Mouse (Mus musculus) brain, embryonic 14.5 days (tissue): ENCODE results near the gene Imp3.

Experiments
- CTCF ChIP-seq: fragments of 200-500 bp; IDR thresholded peaks from 2 replicates; pipeline ENCODE4 v1.5.1; 2012; ENCODE audit warnings: inconsistent platforms, mild to moderate bottlenecking, moderate library complexity, borderline replicate concordance; ENCODE audit not compliant: insufficient read depth, insufficient read length; ENCODE audit errors: extremely low read depth
- POLR2A ChIP-seq: fragments of 200-500 bp; IDR thresholded peaks from 2 replicates; pipeline ENCODE4 v1.6.1; 2012; ENCODE audit warnings: mild to moderate bottlenecking, inconsistent platforms, borderline replicate concordance; ENCODE audit not compliant: poor library complexity, insufficient read depth, insufficient read length, severe bottlenecking; ENCODE audit errors: extremely low read depth

GRCm38 (mm10) chr9:56915695-56916410, 21.4 kb upstream of the Imp3 start:
- TF ChIP-seq POLR2A (no peak), CTCF (no peak)
